In genomic region chr1:171372880-171373279, GRCm38 (mm10) we compare ENCODE assay signal across 19 mouse cellular contexts. TPM values are rescaled to one million over a fixed set of nuclear protein-coding genes. Genes with fewer than 3 reads are reported as not detected.
DNase-seq lines count a peak whose midpoint lies in the region; ATAC-seq and TF ChIP-seq lines count a peak whose summit lies in the region.
"Had no signal": no experiment of that assay in that cellular context is flagged by ENCODE, and none has a peak within 500 bp of the region (broad histone marks: within the 10 kb centered on the region; RNA-seq: fewer than 3 reads in every experiment).

No protein-coding gene starts in this region.

- H3K4me2 ChIP-seq in lung, postnatal 0 days (replicated peaks; ENCODE audit: low read depth, low read length) = 0 out of 2 replicates have a peak overlapping the region, but pooled peaks have one; percentile 8
- H3K4me2 ChIP-seq in embryonic facial prominence, embryonic 14.5 days (ENCODE audit: low read depth, low read length) = 0 out of 2 replicates have a peak overlapping the region, but pooled peaks have one; percentile 6
- peak overlapping the region; percentile 48 for H3K4me2 ChIP-seq in stomach, embryonic 16.5 days (ENCODE audit: low read depth, low read length)
- H3K4me2 ChIP-seq: forebrain, embryonic 15.5 days; heart, embryonic 13.5 days; hindbrain, embryonic 15.5 days had no signal

- no peak for TF ChIP-seq CTCF in lung, postnatal 0 days (IDR thresholded peaks at IDR 0.05)

- TF ChIP-seq EP300 in lung, postnatal 0 days (IDR thresholded peaks at IDR 0.05) = no peak

- no peak for ATAC-seq in lung, postnatal 0 days
- no peak for ATAC-seq in embryonic facial prominence, embryonic 14.5 days (ENCODE audit: low read depth)
- ATAC-seq in stomach, embryonic 16.5 days (ENCODE audit: insufficient read depth, low FRiP score) = no peak
- ATAC-seq: forebrain, embryonic 15.5 days had no signal

- no peaks in the 10 kb centered on the region for H3K27me3 ChIP-seq in lung, postnatal 0 days (replicated peaks; ENCODE audit: insufficient read depth, low read length)
- H3K27me3 ChIP-seq in embryonic facial prominence, embryonic 14.5 days (replicated peaks; ENCODE audit: control insufficient read depth, insufficient read depth, low read length) = no peaks in the 10 kb centered on the region
- no peaks in the 10 kb centered on the region for H3K27me3 ChIP-seq in stomach, embryonic 16.5 days (ENCODE audit: control insufficient read depth, insufficient read depth, low read length)
- H3K27me3 ChIP-seq: forebrain, embryonic 15.5 days; hindbrain, embryonic 15.5 days had no signal

- 61% methylated on average over 3 of the region's 3 CpGs for WGBS in lung, postnatal 0 days
- 29% methylated on average over 3 of the region's 3 CpGs for WGBS in embryonic facial prominence, embryonic 14.5 days
- WGBS in stomach, embryonic 16.5 days = 64% methylated on average over 3 of the region's 3 CpGs

- H3K9me3 ChIP-seq in lung, postnatal 0 days (ENCODE audit: low read length) = no peaks in the 10 kb centered on the region
- H3K9me3 ChIP-seq in embryonic facial prominence, embryonic 14.5 days (ENCODE audit: control insufficient read depth, low read length) = no peaks in the 10 kb centered on the region
- no peaks in the 10 kb centered on the region for H3K9me3 ChIP-seq in stomach, embryonic 16.5 days (replicated peaks; ENCODE audit: control insufficient read depth, low read length)
- H3K9me3 ChIP-seq: forebrain, embryonic 15.5 days; heart, embryonic 13.5 days; hindbrain, embryonic 15.5 days had no signal

- DNase-seq in lung, postnatal 0 days (ENCODE audit: low spot score) = no peak
- no peak for DNase-seq in lung, postnatal 4 days
- peak; percentile 34 for DNase-seq in ES-CJ7 (ENCODE audit: low read depth, low spot score)
- no peak for DNase-seq in embryonic facial prominence, embryonic 14.5 days (ENCODE audit: low spot score)
- no peak for DNase-seq in left cerebral cortex, postnatal 10 days (ENCODE audit: extremely low spot score in 1 of 2, low spot score in 2 of 2)
- no peak for DNase-seq in right cerebral cortex, postnatal 10 days (ENCODE audit: low spot score in 2 of 2)
- no peak for DNase-seq in adrenal gland, adult 2 months
- DNase-seq: adrenal gland, postnatal 10 days; cerebellum, adult 11 months; cerebellum, adult 8-10 months; cerebellum, postnatal 14 days; gastrocnemius, postnatal 36 days; heart, adult 11 months; heart, postnatal 36 days had no signal

- H3K27ac ChIP-seq in lung, postnatal 0 days (ENCODE audit: low read length) = no peak overlapping the region
- no peak overlapping the region for H3K27ac ChIP-seq in embryonic facial prominence, embryonic 14.5 days (replicated peaks; ENCODE audit: low read depth, low read length)
- peak overlapping the region; percentile 87 for H3K27ac ChIP-seq in stomach, embryonic 16.5 days (ENCODE audit: low read length)
- H3K27ac ChIP-seq: forebrain, embryonic 15.5 days; heart, embryonic 13.5 days; hindbrain, embryonic 15.5 days had no signal

- no peak overlapping the region for H3K4me3 ChIP-seq in lung, postnatal 0 days (ENCODE audit: low read depth, low read length)
- peak overlapping the region; percentile 16; the same call in 1 of the 2 replicates for H3K4me3 ChIP-seq in embryonic facial prominence, embryonic 14.5 days (ENCODE audit: low read depth, low read length)
- H3K4me3 ChIP-seq in stomach, embryonic 16.5 days (replicated peaks; ENCODE audit: low read length) = peak overlapping the region; percentile 44
- H3K4me3 ChIP-seq: forebrain, embryonic 15.5 days; heart, embryonic 13.5 days; hindbrain, embryonic 15.5 days had no signal

- peaks cover 4% of the 10 kb centered on the region; the same call in 1 of the 2 replicates for H3K4me1 ChIP-seq in lung, postnatal 0 days (ENCODE audit: insufficient read depth, low read depth, low read length)
- peaks cover 13% of the 10 kb centered on the region for H3K4me1 ChIP-seq in embryonic facial prominence, embryonic 14.5 days (ENCODE audit: control insufficient read depth, insufficient read depth, low read length)
- H3K4me1 ChIP-seq in stomach, embryonic 16.5 days (ENCODE audit: control insufficient read depth, insufficient read depth, low read length) = peaks cover 29% of the 10 kb centered on the region
- H3K4me1 ChIP-seq: forebrain, embryonic 15.5 days; hindbrain, embryonic 15.5 days had no signal

- intact Hi-C loops in left cerebral cortex, postnatal 10 days (cut with DNase I) = no loop called here

- H3K9ac ChIP-seq in lung, postnatal 0 days (replicated peaks; ENCODE audit: low read depth) = no peak overlapping the region
- no peak overlapping the region; the same call in 1 of the 2 replicates for H3K9ac ChIP-seq in embryonic facial prominence, embryonic 14.5 days (ENCODE audit: low read depth, low read length)
- H3K9ac ChIP-seq in stomach, embryonic 16.5 days (ENCODE audit: low read length) = 0 out of 2 replicates have a peak overlapping the region, but pooled peaks have one; percentile 70
- H3K9ac ChIP-seq: forebrain, embryonic 15.5 days; heart, embryonic 13.5 days; hindbrain, embryonic 15.5 days had no signal

- no peaks in the 10 kb centered on the region for H3K36me3 ChIP-seq in lung, postnatal 0 days (ENCODE audit: insufficient read depth, low read length)
- H3K36me3 ChIP-seq in embryonic facial prominence, embryonic 14.5 days (ENCODE audit: control insufficient read depth, insufficient read depth, low read length) = no peaks in the 10 kb centered on the region
- no peaks in the 10 kb centered on the region for H3K36me3 ChIP-seq in stomach, embryonic 16.5 days (ENCODE audit: control insufficient read depth, insufficient read depth, low read length)
- H3K36me3 ChIP-seq: forebrain, embryonic 15.5 days; heart, embryonic 13.5 days; hindbrain, embryonic 15.5 days had no signal

RNA-seq across cellular contexts. Expression of gene Nectin4, which starts 3.0 kb away (rescaled TPM):
- 10.1 and 10.2 TPM in 2 replicates for polyA plus RNA-seq in lung, postnatal 0 days (2015; fragmentation: Nextera tagmentation; extraction: Ambion mirVana)
- polyA plus RNA-seq in embryonic facial prominence, embryonic 14.5 days (2014; fragmentation: Nextera tagmentation; extraction: Ambion mirVana) = 7.7 and 10.7 TPM in 2 replicates
- polyA plus RNA-seq in stomach, embryonic 16.5 days (2015; fragmentation: Nextera tagmentation; extraction: Ambion mirVana) = 42.8 and 62.7 TPM in 2 replicates
- 1 to 10 TPM; 1.4 TPM for total RNA-seq in left cerebral cortex, postnatal 10 days (2021)
- total RNA-seq in adrenal gland, adult 2 months (2021) = under 1 TPM; 0.09 to 0.14 TPM
- polyA plus RNA-seq in adrenal gland, adult 2 months (2012; rRNA removed) = 0.20 and 0.21 TPM in 2 replicates
- total RNA-seq: gastrocnemius, adult 8-10 months had no signal

RNA-seq across cellular contexts. Expression of gene Klhdc9, which starts 12.3 kb away (rescaled TPM):
- 4.0 and 4.5 TPM in 2 replicates for polyA plus RNA-seq in lung, postnatal 0 days (2015; fragmentation: Nextera tagmentation; extraction: Ambion mirVana)
- polyA plus RNA-seq in embryonic facial prominence, embryonic 14.5 days (2014; fragmentation: Nextera tagmentation; extraction: Ambion mirVana) = 2.2 and 3.0 TPM in 2 replicates
- polyA plus RNA-seq in stomach, embryonic 16.5 days (2015; fragmentation: Nextera tagmentation; extraction: Ambion mirVana) = 0.76 and 1.3 TPM in 2 replicates
- total RNA-seq in left cerebral cortex, postnatal 10 days (2021) = 1 to 10 TPM; 7.1 to 7.8 TPM
- 1 to 10 TPM; 1.1 to 3.8 TPM for total RNA-seq in adrenal gland, adult 2 months (2021)
- 3.3 and 4.3 TPM in 2 replicates for polyA plus RNA-seq in adrenal gland, adult 2 months (2012; rRNA removed)
- total RNA-seq: gastrocnemius, adult 8-10 months; gastrocnemius, postnatal 36 days; heart, postnatal 36 days had no signal

RNA-seq across cellular contexts. Expression of gene Arhgap30, which starts 15.9 kb away (rescaled TPM):
- polyA plus RNA-seq in lung, postnatal 0 days (2015; fragmentation: Nextera tagmentation; extraction: Ambion mirVana) = 3.5 and 4.1 TPM in 2 replicates
- 1.9 and 2.0 TPM in 2 replicates for polyA plus RNA-seq in embryonic facial prominence, embryonic 14.5 days (2014; fragmentation: Nextera tagmentation; extraction: Ambion mirVana)
- polyA plus RNA-seq in stomach, embryonic 16.5 days (2015; fragmentation: Nextera tagmentation; extraction: Ambion mirVana) = 2.9 and 3.8 TPM in 2 replicates
- total RNA-seq in left cerebral cortex, postnatal 10 days (2021) = 1 to 10 TPM; 2.0 to 2.1 TPM
- 1 to 10 TPM; 2.7 to 4.1 TPM for total RNA-seq in adrenal gland, adult 2 months (2021)
- 2.3 and 2.6 TPM in 2 replicates for polyA plus RNA-seq in adrenal gland, adult 2 months (2012; rRNA removed)

RNA-seq across cellular contexts. Expression of gene Pfdn2, which starts 27.4 kb away (rescaled TPM):
- polyA plus RNA-seq in lung, postnatal 0 days (2015; fragmentation: Nextera tagmentation; extraction: Ambion mirVana) = 64.1 and 72.7 TPM in 2 replicates
- 49.1 and 49.5 TPM in 2 replicates for polyA plus RNA-seq in embryonic facial prominence, embryonic 14.5 days (2014; fragmentation: Nextera tagmentation; extraction: Ambion mirVana)
- polyA plus RNA-seq in stomach, embryonic 16.5 days (2015; fragmentation: Nextera tagmentation; extraction: Ambion mirVana) = 81.2 and 109 TPM in 2 replicates
- 100 to 1,000 TPM in 1 of 2 experiments, 10 to 100 TPM in 1; 93.9 to 107 TPM for total RNA-seq in left cerebral cortex, postnatal 10 days (2021)
- total RNA-seq in adrenal gland, adult 2 months (2021) = 100 to 1,000 TPM; 154 TPM
- polyA plus RNA-seq in adrenal gland, adult 2 months (2012; rRNA removed) = 3.5 and 4.0 TPM in 2 replicates

RNA-seq across cellular contexts. Expression of gene Nit1, which starts 27.4 kb away (rescaled TPM):
- polyA plus RNA-seq in lung, postnatal 0 days (2015; fragmentation: Nextera tagmentation; extraction: Ambion mirVana) = 39.9 and 45.5 TPM in 2 replicates
- 28.8 and 29.7 TPM in 2 replicates for polyA plus RNA-seq in embryonic facial prominence, embryonic 14.5 days (2014; fragmentation: Nextera tagmentation; extraction: Ambion mirVana)
- polyA plus RNA-seq in stomach, embryonic 16.5 days (2015; fragmentation: Nextera tagmentation; extraction: Ambion mirVana) = 49.6 and 51.3 TPM in 2 replicates
- total RNA-seq in left cerebral cortex, postnatal 10 days (2021) = 10 to 100 TPM; 38.5 to 41.0 TPM
- total RNA-seq in adrenal gland, adult 2 months (2021) = 10 to 100 TPM; 82.6 to 92.9 TPM
- 70.1 and 74.7 TPM in 2 replicates for polyA plus RNA-seq in adrenal gland, adult 2 months (2012; rRNA removed)
